Mouse (Mus musculus) forebrain, embryonic 15.5 days (tissue): ENCODE measurements at regions not wholly inside any gene's neighbourhood (a gene's known extent, or its start where the extent isn't known, plus 50 kb on each side); places are given as distances from the start of the nearest gene placed in this dataset.
A peak's percentile ranks its signal among the peaks of the same experiment; 100 is the strongest.
"Not testable (repeated sequence)": the region's sequence is repeated elsewhere in the genome, so short reads cannot be mapped to it uniquely, and the experiment has no call there.

Experiments
- ATAC-seq: fragments of 200-750 bp; cut with Nextera tagmentation; replicated peaks from 2 replicates; pipeline ENCODE4 v1.8.0; 2017; ENCODE audit warnings: mild to moderate bottlenecking, moderate TSS enrichment, moderate library complexity
- H3K27ac ChIP-seq: fragments of 300-500 bp; sonication (generic); replicated peaks from 2 replicates; pipeline ENCODE4 v1.5.1; 2015; ENCODE audit warnings: mild to moderate bottlenecking, inconsistent platforms
- H3K27me3 ChIP-seq: fragments of 300-500 bp; sonication (generic); 2 replicates; pipeline ENCODE4 v1.6.1; 2015; ENCODE audit warnings: inconsistent platforms
- H3K36me3 ChIP-seq: fragments of 300-500 bp; sonication (generic); 2 replicates; pipeline ENCODE4 v1.6.1; 2015; ENCODE audit warnings: mild to moderate bottlenecking, inconsistent platforms
- H3K4me1 ChIP-seq: fragments of 300-500 bp; sonication (generic); 2 replicates; pipeline ENCODE4 v1.6.1; 2015; ENCODE audit warnings: inconsistent platforms
- H3K4me2 ChIP-seq: fragments of 300-500 bp; sonication (generic); replicated peaks from 2 replicates; pipeline ENCODE4 v1.6.1; 2015; ENCODE audit warnings: mild to moderate bottlenecking, inconsistent platforms
- H3K4me3 ChIP-seq: fragments of 300-500 bp; sonication (generic); 2 replicates; pipeline ENCODE4 v1.5.1; 2015; ENCODE audit warnings: mild to moderate bottlenecking, inconsistent platforms
- H3K9ac ChIP-seq: fragments of 300-500 bp; sonication (generic); replicated peaks from 2 replicates; pipeline ENCODE4 v1.6.1; 2015; ENCODE audit warnings: mild to moderate bottlenecking, inconsistent platforms
- H3K9me3 ChIP-seq: fragments of 300-500 bp; sonication (generic); 2 replicates; pipeline ENCODE4 v1.6.1; 2016; ENCODE audit warnings: inconsistent platforms
- WGBS: fragments of 180-500 bp; shearing (Covaris S2); methylation state at CpG from one replicate; pipeline ENCODE4 v1.1.7; 2015; ENCODE audit warnings: mixed read lengths; 5-methylcytosine and 5-hydroxymethylcytosine counted together

GRCm38 (mm10) chr10:57291596-57291995 lies 194.6 kb upstream of the Hsf2 start:
- H3K27me3 ChIP-seq = no peaks in the 10 kb centered on the region
- H3K9ac ChIP-seq = no peak overlapping the region
- 93% methylated on average over 10 of the region's 10 CpGs for WGBS
- no peak overlapping the region for H3K4me3 ChIP-seq
- no peak overlapping the region for H3K27ac ChIP-seq
- H3K4me2 ChIP-seq = no peak overlapping the region
- no peaks in the 10 kb centered on the region for H3K9me3 ChIP-seq
- ATAC-seq = no peak
- H3K4me1 ChIP-seq = no peaks in the 10 kb centered on the region
- no peaks in the 10 kb centered on the region for H3K36me3 ChIP-seq

- Histone ChIP-seq H3K36me3 (no peaks in the 10 kb centered on the region), H3K4me1 (0 out of 2 replicates have a peak, but pooled peaks cover 6% of the 10 kb centered on the region), H3K9me3 (no peaks in the 10 kb centered on the region), H3K9ac (no peak overlapping the region), H3K4me3 (no peak overlapping the region), H3K4me2 (no peak overlapping the region), H3K27me3 (no peaks in the 10 kb centered on the region), H3K27ac (no peak overlapping the region; the same call in 1 of the 2 replicates)
- peak; percentile 69; the same call in 1 of the 2 replicates for ATAC-seq
- 75% methylated on average over 3 of the region's 3 CpGs for WGBS
Measured at GRCm38 (mm10) chr10:57313799-57314198, 172.4 kb upstream of the Hsf2 start.

- H3K4me3 ChIP-seq = no peak overlapping the region
- ATAC-seq = no peak
- no peak overlapping the region for H3K4me2 ChIP-seq
- H3K27ac ChIP-seq = no peak overlapping the region
- H3K27me3 ChIP-seq = no peaks in the 10 kb centered on the region
- 0 out of 2 replicates have a peak, but pooled peaks cover 6% of the 10 kb centered on the region for H3K4me1 ChIP-seq
- no peaks in the 10 kb centered on the region for H3K36me3 ChIP-seq
- H3K9me3 ChIP-seq = no peaks in the 10 kb centered on the region
- H3K9ac ChIP-seq = no peak overlapping the region
Measured at GRCm38 (mm10) chr10:57317067-57317466, 169.1 kb upstream of the Hsf2 start.

GRCm38 (mm10) chr10:57319171-57319570 lies 167.0 kb upstream of the Hsf2 start:
- Histone ChIP-seq H3K4me2 (no peak overlapping the region), H3K4me3 (no peak overlapping the region), H3K27me3 (no peaks in the 10 kb centered on the region), H3K9me3 (no peaks in the 10 kb centered on the region), H3K36me3 (no peaks in the 10 kb centered on the region), H3K4me1 (0 out of 2 replicates have a peak, but pooled peaks cover 3% of the 10 kb centered on the region), H3K9ac (no peak overlapping the region), H3K27ac (no peak overlapping the region)
- 37% methylated on average over 2 of the region's 2 CpGs for whole genome bisulfite sequencing
- ATAC-seq = no peak

- 0 out of 2 replicates have a peak, but pooled peaks cover 3% of the 10 kb centered on the region for H3K4me1 ChIP-seq
- H3K9ac ChIP-seq = no peak overlapping the region
- H3K4me2 ChIP-seq = no peak overlapping the region
- 39% methylated on average over 2 of the region's 2 CpGs for WGBS
- H3K9me3 ChIP-seq = no peaks in the 10 kb centered on the region
- no peaks in the 10 kb centered on the region for H3K27me3 ChIP-seq
- no peaks in the 10 kb centered on the region for H3K36me3 ChIP-seq
- H3K4me3 ChIP-seq = no peak overlapping the region
- H3K27ac ChIP-seq = no peak overlapping the region
- peak; percentile 90 for ATAC-seq
Measured at GRCm38 (mm10) chr10:57322717-57323424, 163.3 kb upstream of the Hsf2 start.

GRCm38 (mm10) chr10:57324226-57324625 lies 162.0 kb upstream of the Hsf2 start:
- Histone ChIP-seq H3K4me3 (no peak overlapping the region), H3K9me3 (no peaks in the 10 kb centered on the region), H3K27ac (no peak overlapping the region), H3K9ac (no peak overlapping the region), H3K36me3 (no peaks in the 10 kb centered on the region), H3K4me1 (0 out of 2 replicates have a peak, but pooled peaks cover 3% of the 10 kb centered on the region), H3K4me2 (no peak overlapping the region), H3K27me3 (no peaks in the 10 kb centered on the region)
- ATAC-seq = no peak
- WGBS = 50% methylated on average over 1 of the region's 1 CpGs

- not testable (repeated sequence) for H3K4me1 ChIP-seq, H3K27ac ChIP-seq, H3K27me3 ChIP-seq, H3K9me3 ChIP-seq, H3K9ac ChIP-seq, H3K4me3 ChIP-seq, H3K4me2 ChIP-seq, ATAC-seq, H3K36me3 ChIP-seq
- 96% methylated on average over 1 of the region's 1 CpGs for WGBS
Measured at GRCm38 (mm10) chr10:57362781-57363180, 123.4 kb upstream of the Hsf2 start.
